Mouse (Mus musculus): ENCODE results near the gene Dand5. TPM values are rescaled to one million over a fixed set of nuclear protein-coding genes. Genes with fewer than 3 reads are reported as not detected.

The Dand5 gene
- polyA plus RNA-seq, 1 experiment from 2014 or later = 8.1 TPM

DNA sequence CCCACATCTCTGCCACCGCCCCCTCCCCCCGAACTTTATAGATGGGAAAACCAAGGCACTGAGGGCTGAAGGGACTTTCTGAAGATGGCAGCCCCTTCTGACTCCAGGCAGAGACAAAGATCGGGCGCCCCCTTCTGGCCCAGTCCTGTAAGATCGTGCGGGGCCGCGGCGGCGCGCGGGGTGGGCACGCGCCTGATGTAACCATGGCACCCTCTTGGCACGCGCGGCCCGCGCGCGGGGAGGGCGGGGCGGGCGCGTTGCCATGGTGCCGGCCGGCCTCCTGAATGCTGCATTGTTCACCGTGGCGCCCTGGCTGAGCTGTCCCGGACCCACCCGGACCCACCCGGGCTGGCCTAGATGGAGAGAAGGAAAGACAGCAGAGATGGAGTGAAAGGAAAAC, 11.7 kb downstream of the Dand5 start:
- H3K4me2 ChIP-seq (replicated peaks) = peak overlapping the region; percentile 47
- peak overlapping the region; percentile 37 for H3K4me3 ChIP-seq
- peak overlapping the region; percentile 72 for H3K27ac ChIP-seq (replicated peaks)
- WGBS = under 1% methylated on average over 32 of the region's 32 CpGs
- no peaks in the 10 kb centered on the region for H3K36me3 ChIP-seq
- H3K4me1 ChIP-seq = peaks cover 52% of the 10 kb centered on the region
- H3K9ac ChIP-seq (replicated peaks) = peak overlapping the region; percentile 29; the same call in 1 of the 2 replicates
- ATAC-seq (replicated peaks) = peak; percentile 75
- no peaks in the 10 kb centered on the region for H3K9me3 ChIP-seq
- H3K27me3 ChIP-seq = no peaks in the 10 kb centered on the region

DNA sequence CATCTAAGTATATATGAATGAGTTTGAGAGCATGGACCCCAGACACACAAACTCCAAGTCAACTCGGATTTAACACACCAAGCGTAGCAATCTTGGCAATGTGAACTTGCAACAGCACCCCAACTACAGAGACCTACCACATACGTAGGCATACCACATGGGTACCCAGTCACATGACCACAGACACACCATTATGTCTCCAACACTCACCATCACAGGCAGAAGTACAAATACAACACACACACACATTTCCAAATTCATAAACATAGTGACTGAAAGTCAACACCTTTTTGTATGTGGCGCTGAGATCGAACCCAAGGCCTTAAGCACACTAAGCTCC, 12.7 kb downstream of the Dand5 start:
- WGBS = 69% methylated on average over 5 of the region's 5 CpGs
- ATAC-seq (replicated peaks) = no peak
- no peaks in the 10 kb centered on the region for H3K27me3 ChIP-seq
- no peaks in the 10 kb centered on the region for H3K36me3 ChIP-seq
- no peaks in the 10 kb centered on the region for H3K9me3 ChIP-seq
- no peak overlapping the region for H3K4me2 ChIP-seq (replicated peaks)
- H3K4me1 ChIP-seq = peaks cover 46% of the 10 kb centered on the region
- no peak overlapping the region for H3K9ac ChIP-seq (replicated peaks)
- H3K27ac ChIP-seq (replicated peaks) = peak overlapping the region; percentile 73
- no peak overlapping the region for H3K4me3 ChIP-seq

DNA sequence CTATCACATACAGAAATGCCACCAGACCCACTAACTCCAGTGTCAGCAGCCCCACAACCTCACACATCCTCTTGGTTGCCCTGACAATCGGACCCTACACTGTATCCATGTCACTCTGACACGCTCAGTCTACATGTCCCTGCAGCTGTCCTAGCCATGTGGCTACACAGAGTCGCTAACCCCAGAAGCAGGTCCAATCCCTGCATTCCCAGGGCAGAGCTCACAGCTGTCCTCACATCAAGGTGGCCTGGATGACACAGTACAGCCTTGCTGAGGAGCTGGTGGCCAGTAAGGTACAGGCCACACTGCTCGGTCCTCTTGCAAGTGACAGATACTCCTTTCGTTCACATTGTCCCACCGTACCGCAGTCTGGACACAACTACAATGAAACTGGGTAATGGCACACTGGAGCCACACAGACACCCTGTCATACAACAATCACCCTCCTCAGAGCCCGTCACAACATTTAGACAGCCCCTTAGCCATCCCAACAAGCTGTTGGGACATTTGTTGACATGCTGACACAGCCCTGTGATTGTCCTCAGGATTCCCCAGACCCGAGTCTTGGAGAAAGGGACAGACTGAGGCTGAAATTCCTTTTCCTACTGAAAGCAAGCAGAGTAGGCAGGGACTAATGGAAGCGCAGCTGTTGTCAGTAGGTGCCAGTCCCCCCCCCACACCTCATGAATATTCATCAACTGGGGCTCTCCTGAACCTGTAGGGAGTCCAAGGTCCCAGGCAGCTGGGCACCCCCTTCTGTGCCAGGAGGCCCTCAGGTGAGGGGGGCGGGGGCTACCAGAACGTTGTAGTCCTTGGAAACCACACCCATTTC, 13.3 kb downstream of the Dand5 start:
- 0 out of 2 replicates have a peak overlapping the region, but pooled peaks have one; percentile 8 for H3K9ac ChIP-seq (replicated peaks)
- H3K27ac ChIP-seq (replicated peaks) = peak overlapping the region; percentile 73
- peak; percentile 10 for ATAC-seq (replicated peaks)
- peaks cover 40% of the 10 kb centered on the region for H3K4me1 ChIP-seq
- no peaks in the 10 kb centered on the region for H3K9me3 ChIP-seq
- no peaks in the 10 kb centered on the region for H3K36me3 ChIP-seq
- WGBS = 33% methylated on average over 12 of the region's 12 CpGs
- H3K4me3 ChIP-seq = no peak overlapping the region
- no peaks in the 10 kb centered on the region for H3K27me3 ChIP-seq
- no peak overlapping the region for H3K4me2 ChIP-seq (replicated peaks)

DNA sequence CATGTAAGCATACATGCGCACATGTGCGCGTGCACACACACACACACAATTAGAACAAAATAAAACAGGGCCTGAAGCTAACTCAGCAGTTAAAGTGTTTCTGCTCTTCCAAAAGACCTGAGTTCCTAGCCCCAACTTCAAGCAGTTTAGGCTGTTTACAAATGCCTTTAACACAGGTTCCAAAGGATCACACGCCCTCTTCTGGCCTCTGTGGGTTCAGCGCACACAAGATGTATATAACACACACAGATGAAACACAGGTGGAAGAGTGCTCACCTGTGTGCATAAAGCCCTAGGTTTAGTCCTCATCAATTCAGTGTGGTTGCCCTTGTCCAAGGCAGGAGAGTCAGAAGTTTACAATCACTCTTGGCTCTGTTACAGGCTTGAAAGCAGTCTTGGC, 16.6 kb downstream of the Dand5 start:
- no peaks in the 10 kb centered on the region for H3K27me3 ChIP-seq
- ATAC-seq (replicated peaks) = no peak

DNA sequence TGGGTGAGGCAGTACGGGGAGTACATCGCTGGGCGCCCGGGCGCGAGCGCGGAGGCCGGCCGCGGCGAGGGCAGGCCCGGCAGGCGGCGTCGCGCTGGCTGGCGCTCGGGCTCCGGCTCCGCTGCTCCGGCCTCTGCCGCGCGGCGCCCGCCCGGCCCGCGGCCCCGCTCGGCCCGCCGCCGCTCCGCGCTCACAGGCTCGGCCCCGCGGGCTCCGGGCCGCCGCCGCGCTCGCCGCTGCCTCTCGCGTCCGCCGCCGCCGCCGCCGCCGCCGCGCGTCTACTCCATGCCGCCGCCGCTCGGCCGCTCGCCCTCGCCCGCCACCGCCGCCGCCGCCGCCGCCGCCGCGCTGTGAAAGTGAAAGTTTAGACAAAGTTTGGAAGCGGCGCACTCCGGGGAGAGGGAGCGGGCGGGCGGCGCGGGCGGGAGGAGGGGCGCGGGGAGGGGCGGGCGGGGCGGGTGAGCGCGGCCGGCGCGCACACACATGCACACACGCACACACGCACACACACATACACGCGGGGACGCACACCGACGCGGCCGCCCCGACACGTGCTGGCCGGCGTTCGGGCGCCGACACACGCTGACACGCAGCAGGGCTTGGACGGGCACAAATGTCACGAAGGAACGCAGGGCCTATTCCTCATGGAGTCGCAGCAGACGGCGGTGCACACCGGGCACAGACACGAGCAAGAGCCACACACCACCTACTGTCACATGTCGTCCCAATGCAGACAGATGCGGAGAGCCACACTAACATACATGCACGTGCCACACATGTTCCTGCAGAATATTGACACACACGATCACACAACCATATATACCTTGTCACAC, 22.4 kb downstream of the Dand5 start, which contains the start of gene Nfix:
Nfix (minus strand) TSS at position 346 of the 833 bp plus-strand sequence.
- H3K9me3 ChIP-seq = no peaks in the 10 kb centered on the region
- ATAC-seq (replicated peaks) = peak; percentile 23; the same call in 1 of the 2 replicates
- H3K36me3 ChIP-seq = no peaks in the 10 kb centered on the region
- H3K4me2 ChIP-seq (replicated peaks) = peak within 1 kb of the TSS; percentile 69
- no peaks in the 10 kb centered on the region for H3K27me3 ChIP-seq
- WGBS = under 1% methylated on average over 100 of the region's 125 CpGs
- peaks cover 54% of the 10 kb centered on the region for H3K4me1 ChIP-seq
- peak within 1 kb of the TSS; percentile 95 for H3K9ac ChIP-seq (replicated peaks)
- H3K27ac ChIP-seq (replicated peaks) = peak within 1 kb of the TSS; percentile 97
- peak within 1 kb of the TSS; percentile 84 for H3K4me3 ChIP-seq

More for the DNA sequence above, 16.6 kb downstream of the Dand5 start:
- no peak overlapping the region for H3K4me2 ChIP-seq (replicated peaks)
- H3K27ac ChIP-seq (replicated peaks) = no peak overlapping the region
- WGBS = 98% methylated on average over 5 of the region's 5 CpGs
- no peaks in the 10 kb centered on the region for H3K9me3 ChIP-seq
- no peaks in the 10 kb centered on the region for H3K36me3 ChIP-seq
- peaks cover 27% of the 10 kb centered on the region for H3K4me1 ChIP-seq
- no peak overlapping the region for H3K9ac ChIP-seq (replicated peaks)
- no peak overlapping the region for H3K4me3 ChIP-seq

DNA sequence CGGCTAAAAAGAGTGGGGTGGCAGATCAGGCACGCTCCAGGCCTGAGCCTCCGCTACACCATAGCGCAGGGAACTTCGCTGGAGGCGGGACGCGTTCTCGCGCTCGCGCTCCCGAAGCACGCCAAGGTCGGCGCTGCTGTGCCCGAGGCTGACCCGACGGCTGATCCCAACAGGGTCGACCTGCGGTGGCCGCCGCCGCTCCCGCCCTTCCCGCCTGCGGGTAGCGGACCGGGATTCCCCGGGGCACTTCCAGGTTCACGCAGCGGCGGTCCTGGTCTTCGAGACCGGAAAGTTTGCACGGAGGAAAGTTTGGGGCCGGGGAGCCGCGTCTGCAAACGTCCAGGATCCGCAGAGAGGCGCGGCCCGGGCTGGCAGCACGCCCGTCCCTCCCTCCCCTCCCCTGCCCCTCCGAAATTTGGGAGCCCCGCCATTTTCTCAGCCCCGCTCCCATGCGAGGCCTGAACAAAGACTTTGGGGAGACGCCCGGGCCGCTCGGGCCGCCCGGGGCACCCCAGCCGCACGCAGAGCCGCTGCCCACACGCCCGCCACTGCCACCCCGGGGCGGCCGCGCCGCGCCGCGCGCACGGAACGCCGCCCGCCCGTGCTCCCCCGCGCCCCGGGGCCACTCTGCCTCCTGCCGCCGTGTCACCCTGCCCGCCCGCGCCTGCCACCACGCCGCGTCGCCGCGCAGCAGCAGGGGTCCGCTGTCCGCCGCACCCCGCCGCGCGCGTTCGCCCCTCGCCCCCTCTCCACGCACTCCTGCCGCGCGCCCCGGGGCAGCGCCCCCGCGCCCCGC, 23.3 kb downstream of the Dand5 start:
- Histone ChIP-seq H3K27ac (replicated peaks) (peak overlapping the region; percentile 97), H3K27me3 (no peaks in the 10 kb centered on the region), H3K4me3 (peak overlapping the region; percentile 84), H3K4me2 (replicated peaks) (peak overlapping the region; percentile 69), H3K36me3 (no peaks in the 10 kb centered on the region), H3K9me3 (no peaks in the 10 kb centered on the region), H3K9ac (replicated peaks) (peak overlapping the region; percentile 95), H3K4me1 (peaks cover 63% of the 10 kb centered on the region)
- under 1% methylated on average over 61 of the region's 108 CpGs for WGBS
- ATAC-seq (replicated peaks) = peak; percentile 3; the same call in 1 of the 2 replicates

DNA sequence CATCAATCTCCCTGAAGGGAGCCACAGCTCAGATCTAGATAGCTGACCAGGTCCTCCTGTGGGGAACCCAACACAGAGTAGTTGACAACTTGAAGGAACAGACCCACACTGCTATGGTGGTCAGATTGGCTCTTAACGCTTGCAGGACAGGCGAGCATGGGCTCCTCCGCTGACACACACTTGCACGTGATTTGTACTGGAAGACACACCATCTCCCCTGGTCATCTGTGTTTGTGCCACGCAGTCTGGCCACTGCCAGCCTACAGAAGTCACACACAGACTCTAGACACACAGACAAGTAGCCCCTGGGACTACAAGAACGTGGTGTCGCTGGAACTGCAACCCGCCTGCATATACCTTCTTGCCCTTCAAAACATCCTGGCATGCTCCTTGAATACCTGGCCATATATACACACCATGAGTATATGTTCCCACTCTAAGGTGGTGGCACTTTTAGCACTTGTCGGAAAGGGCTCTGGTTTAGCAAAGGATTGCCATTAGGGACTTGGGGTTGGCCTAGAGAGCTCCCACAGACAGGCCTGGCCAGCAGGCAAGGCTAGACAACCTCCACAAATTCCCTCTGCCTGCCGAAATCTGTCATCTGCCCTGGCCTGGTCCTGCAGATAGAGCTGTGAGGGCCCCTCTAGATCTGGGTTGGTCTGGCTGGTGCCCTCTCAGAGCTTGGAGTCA, 24.0 kb downstream of the Dand5 start:
- Histone ChIP-seq H3K9ac (replicated peaks) (peak overlapping the region; percentile 95), H3K27me3 (no peaks in the 10 kb centered on the region), H3K36me3 (no peaks in the 10 kb centered on the region), H3K4me2 (replicated peaks) (peak overlapping the region; percentile 69), H3K27ac (replicated peaks) (peak overlapping the region; percentile 97), H3K9me3 (no peaks in the 10 kb centered on the region), H3K4me3 (peak overlapping the region; percentile 84), H3K4me1 (peaks cover 70% of the 10 kb centered on the region)
- no peak for ATAC-seq (replicated peaks)
- 31% methylated on average over 10 of the region's 10 CpGs for WGBS

DNA sequence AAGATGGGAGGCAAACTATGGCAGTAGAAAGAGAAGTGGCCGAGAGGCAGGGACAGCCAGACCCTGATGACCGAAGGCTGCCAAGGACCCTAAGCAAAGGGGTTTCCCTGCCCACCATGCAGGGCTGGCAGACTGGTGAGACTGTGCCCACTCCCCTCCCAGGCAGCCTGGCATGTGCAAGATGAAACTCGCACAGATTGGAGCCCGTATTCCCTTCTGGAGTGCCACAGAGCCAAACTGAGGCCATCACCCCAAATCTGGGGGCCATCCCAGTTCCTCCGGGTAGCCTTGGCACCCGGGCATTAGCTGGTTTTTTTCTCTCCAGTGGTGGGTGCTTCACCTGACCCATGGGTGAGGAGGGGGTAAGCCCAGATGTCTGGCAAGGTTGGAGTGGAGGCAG, 24.7 kb downstream of the Dand5 start:
- Histone ChIP-seq H3K4me1 (peaks cover 77% of the 10 kb centered on the region), H3K4me3 (peak overlapping the region; percentile 84), H3K27me3 (no peaks in the 10 kb centered on the region), H3K9ac (replicated peaks) (peak overlapping the region; percentile 95), H3K4me2 (replicated peaks) (peak overlapping the region; percentile 69), H3K9me3 (no peaks in the 10 kb centered on the region), H3K27ac (replicated peaks) (peak overlapping the region; percentile 97), H3K36me3 (no peaks in the 10 kb centered on the region)
- ATAC-seq (replicated peaks) = no peak
- 50% methylated on average over 6 of the region's 6 CpGs for WGBS

DNA sequence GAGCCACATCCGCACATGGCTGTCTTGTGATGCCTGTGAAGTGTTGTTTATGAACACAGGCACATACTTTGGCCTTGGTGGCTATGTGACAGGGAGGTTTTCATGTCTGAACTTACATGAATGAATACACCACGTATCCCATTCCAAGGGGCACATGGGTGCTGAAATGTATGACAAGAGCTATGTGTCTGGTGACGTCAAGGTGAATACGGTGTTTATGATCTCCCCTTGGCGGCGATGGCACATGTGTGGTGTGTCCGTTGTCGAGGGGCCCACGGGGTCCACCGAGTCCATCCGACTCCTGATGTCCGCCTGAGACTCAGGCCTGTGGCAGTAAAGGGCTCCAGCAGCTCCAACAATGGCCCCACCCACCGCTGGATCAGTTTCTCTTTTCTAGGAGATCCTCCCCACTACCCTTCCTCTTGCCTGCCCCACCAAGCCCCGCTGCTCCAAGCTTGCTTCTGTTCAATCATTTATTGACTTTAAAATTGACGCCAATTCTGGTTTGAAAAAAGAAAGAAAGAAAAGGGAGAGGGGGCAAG, 25.3 kb downstream of the Dand5 start:
- 63% methylated on average over 15 of the region's 15 CpGs for WGBS
- peaks cover 83% of the 10 kb centered on the region for H3K4me1 ChIP-seq
- no peaks in the 10 kb centered on the region for H3K27me3 ChIP-seq
- H3K36me3 ChIP-seq = no peaks in the 10 kb centered on the region
- ATAC-seq (replicated peaks) = no peak
- peak overlapping the region; percentile 97 for H3K27ac ChIP-seq (replicated peaks)
- peak overlapping the region; percentile 69 for H3K4me2 ChIP-seq (replicated peaks)
- no peaks in the 10 kb centered on the region for H3K9me3 ChIP-seq
- peak overlapping the region; percentile 84 for H3K4me3 ChIP-seq
- H3K9ac ChIP-seq (replicated peaks) = peak overlapping the region; percentile 95

DNA sequence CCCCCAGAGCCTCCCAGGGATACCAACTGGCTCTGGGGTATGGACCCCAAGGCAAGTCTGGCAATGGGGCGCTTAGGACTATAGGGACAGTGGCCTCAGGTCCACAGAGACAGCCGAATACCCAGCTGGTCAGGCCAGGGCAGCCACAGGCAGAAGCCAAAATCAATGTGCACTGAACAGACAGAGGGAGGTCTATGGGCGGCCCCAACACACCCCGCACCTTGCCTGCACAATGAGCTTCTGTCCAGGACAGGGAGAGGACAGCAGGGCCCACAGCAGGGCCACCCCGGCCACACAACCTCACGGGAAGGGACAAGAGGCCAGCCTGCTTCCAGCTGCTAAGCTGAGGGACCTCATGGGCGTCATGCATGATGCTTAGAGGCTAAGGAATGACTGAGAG, 28.1 kb downstream of the Dand5 start:
- Histone ChIP-seq H3K4me2 (replicated peaks) (peak overlapping the region; percentile 37), H3K4me3 (no peak overlapping the region), H3K27me3 (no peaks in the 10 kb centered on the region), H3K9ac (replicated peaks) (peak overlapping the region; percentile 38), H3K4me1 (peaks cover 97% of the 10 kb centered on the region), H3K27ac (replicated peaks) (peak overlapping the region; percentile 97), H3K9me3 (no peaks in the 10 kb centered on the region), H3K36me3 (no peaks in the 10 kb centered on the region)
- 30% methylated on average over 7 of the region's 7 CpGs for WGBS
- peak; percentile 27 for ATAC-seq (replicated peaks)
